Mouse (Mus musculus) T-cell, adult 2 months (primary cell): ENCODE data around the gene Ccdc85c.
A peak's percentile ranks its signal among the peaks of the same experiment; 100 is the strongest.

Experiments used
- DNase-seq: peaks from one replicate; pipeline ENCODE4 v3.0.0; 2022; ENCODE audit warnings: low spot score

Gene Ccdc85c

DNA sequence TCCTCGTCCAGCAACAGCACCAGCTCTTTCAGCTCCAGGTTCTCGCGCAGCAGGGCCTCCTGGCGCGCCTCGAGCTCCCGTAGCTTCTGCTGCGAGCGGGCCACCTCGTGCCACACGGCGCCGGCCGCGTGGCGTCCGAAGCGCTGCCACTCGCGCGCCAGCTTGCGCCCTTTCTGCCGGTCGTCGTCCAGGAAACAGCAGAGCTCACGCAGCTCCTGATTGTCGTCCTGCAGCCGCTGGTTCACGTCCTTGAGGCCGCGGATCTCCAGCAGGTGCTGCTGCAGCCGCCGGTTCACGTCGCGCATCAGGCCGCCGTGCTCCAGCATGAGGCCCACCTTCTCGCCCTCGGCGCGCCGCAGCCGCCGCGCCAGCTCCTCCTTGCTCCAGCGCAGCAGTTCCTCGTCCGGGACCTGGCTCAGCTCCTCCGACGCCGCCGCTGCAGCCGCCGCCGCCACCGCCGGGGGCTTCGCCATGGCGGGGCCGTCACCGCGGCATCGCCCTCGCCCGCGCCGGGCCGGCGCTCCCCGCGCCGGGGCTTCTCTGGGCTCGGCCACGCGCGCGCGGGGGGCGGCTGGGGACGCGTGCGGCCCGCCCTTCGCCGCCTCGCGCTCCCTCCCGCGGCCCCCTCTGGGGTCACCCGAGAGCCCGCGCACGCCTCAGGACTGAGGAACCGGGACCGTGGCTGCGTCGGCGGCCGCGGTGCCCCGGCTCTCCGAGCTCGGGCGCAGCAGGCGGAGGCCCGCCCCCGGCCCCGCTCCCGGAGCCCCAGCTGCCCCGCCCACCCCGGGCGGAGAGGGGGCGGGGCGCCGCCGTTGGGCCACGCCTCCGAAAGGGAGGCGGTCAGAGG is at the start of gene Ccdc85c:
Gene Ccdc85c (minus strand): TSS at position 765 of the 847 bp plus-strand sequence.
- DNase-seq, result peak; percentile 59

DNA sequence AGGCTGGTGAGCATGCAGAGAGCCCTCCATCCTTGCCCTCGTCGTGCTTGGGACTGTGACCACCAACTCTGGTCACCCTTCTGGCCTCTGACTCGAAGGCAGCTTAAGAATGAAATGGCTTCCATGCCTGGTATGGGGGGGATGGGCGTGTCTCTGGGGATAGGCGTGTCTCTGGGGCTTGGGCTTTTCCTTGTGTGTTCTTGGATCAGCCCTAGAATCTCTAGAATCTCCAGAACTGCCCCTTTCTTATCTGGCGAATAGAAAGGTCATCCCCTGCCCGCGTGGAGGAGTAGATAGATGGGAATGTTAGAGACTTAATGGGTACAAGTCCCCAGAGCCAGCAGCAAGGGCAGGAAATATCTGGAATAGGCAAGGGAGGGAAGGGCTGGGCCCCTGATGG is 44.9 kb upstream of the Ccdc85c start:
- no peak for DNase-seq

DNA sequence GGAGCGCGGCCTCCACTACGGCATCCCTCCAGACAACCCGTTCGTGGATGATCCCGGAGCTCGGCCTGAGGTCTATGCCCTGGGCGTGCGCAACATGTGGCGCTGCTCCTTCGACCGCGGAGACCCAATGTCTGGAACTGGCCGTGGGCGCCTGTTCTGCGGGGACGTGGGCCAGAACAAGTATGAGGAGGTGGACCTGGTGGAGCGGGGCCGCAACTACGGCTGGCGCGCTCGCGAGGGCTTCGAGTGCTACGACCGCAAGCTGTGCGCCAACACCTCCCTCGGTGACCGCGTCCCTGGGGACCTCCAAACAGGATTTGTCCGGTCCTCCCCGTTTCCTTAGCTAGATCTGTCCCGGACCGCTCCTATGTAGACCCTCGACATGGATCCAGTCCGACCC is 43.3 kb upstream of the Ccdc85c start:
- no peak for DNase-seq

DNA sequence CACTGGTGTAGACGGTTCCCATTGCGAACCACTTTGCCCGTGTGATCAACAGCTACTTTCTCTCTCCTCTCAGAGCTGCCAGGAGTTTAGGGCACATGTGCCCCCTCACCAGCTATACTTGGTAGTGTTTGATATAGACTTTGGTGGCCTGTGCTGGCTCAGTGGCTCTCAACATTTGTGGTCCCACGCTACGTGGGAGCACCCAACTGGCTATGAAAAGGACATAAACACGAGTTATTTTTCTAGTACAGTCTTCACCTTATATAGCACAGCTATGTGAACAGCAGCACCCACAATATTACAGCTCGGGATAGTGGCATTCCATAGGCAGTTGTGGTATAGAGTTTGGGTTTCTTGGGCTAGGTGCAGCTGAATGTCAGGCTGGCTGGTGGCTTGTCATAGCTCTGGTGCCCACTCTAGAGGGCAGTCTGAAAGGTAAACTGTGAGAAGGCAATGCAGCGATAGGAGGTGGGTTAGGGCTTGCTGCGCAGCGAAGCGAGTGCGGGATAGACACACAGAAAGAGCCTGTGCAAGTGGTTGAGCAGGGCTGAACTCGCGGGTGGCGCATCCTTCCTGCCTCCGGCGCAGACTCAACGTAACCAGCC is 42.7 kb upstream of the Ccdc85c start:
- DNase-seq, result no peak

DNA sequence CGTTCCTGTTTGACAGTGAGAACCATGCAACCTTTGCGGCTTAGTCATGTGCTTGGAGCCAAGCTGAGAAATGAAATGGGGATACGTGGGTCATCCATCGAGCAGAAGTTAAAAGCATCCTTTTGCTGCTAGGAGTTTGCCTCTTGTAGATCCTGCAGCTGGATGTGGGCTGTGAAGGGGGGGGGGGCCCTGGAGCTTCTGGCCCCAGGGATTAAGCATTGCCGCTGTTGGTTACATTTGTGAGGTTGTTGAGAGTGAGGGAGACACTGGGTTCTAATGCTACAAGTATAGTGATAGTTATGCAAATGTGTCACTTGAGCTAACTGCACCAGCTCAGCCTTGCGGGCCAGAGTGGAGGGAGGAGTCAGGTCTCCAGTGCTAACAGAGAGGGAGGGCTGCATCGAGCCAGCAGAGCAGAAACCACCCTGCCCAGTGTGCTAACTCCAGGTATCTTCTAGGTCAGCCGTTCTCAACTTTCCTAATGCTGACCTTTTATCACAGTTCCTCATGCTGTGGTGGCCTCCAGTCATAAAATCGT is 42.0 kb upstream of the Ccdc85c start:
- DNase-seq, result no peak

DNA sequence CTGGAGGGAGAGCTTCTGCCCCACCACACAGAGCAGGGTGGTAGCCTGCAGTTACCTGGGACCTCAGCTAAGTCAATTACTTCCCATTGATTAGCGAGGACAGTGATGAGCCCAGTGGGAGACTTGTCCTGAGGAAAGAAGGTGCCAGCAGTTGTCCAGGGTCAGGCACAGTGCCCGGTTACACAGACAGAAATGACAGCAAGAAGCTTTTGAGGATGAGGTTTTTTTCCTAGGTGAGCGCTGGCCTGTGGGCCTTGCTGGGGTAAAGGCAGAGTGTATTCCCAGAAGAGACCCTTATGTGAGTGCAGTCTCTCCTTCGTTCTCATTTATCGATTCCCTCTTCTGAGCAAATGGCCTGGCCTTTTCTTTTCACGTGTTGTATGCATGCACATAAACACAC is 41.4 kb upstream of the Ccdc85c start:
- no peak for DNase-seq

DNA sequence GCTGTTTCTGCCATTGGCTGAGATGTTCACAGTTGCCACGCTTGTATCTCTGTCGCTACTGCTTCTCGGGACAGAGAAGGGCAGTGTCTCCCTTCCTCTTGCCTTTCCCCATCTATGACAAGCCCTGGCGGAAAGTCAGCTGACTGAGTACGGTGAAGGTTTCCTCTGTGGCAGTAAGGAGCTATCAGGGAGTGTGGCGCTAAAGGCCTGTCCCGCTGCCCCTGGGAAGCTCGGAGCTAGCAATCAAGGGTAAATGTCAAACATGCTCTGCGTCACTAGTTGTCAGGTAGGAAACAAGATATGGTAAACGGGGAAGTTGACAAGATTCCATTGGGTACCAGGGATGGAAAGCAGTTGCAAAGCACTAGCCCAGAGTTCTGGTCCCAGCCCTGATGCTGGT is 40.6 kb upstream of the Ccdc85c start:
- DNase-seq, result no peak

DNA sequence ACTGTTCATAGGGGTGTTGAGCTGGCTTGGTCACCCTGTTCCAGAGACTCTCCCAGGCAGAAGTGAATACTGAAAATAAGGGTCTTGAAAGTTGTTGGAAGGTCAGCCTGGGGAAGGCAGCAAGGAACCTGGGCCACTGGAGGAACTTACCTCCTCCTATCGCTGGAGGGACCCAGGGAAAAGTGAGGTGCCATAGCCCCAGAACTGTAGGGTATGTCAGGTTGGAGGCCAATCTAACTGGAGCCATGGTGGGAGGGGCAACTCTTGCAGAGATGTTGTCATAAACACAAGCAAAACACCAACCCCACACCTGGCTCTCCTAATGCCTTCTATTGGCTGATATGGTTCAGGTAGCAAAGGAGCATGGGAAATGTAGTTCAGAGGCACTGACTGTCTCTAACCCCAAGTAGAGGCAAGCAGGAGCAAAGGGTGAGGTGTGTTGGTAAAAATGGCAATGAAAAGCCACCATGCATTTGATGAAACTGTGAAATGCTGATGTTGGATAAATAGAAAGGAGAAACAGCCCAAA is 38.1 kb upstream of the Ccdc85c start:
- DNase-seq, result no peak

DNA sequence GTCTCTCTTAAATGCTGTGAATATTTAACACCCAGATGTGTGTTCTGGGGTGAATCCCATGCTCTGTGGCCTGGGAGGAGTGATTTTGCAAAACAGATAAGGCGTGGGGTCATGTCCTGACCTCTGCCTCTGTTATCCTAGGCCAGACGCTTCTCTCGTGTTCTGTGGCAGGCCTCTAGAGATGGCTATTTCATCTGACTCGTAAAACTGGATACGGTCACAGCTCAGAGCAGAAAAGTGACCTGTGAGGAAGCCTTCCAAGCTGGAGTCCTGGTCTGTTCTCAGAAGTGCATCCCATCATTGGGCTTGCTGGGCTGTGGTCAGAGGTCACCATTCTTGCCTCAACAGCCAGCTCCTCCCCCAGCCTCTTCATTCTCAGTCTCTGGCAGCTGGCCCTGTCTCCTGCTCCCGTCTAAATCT is 37.2 kb upstream of the Ccdc85c start:
- DNase-seq, result no peak

DNA sequence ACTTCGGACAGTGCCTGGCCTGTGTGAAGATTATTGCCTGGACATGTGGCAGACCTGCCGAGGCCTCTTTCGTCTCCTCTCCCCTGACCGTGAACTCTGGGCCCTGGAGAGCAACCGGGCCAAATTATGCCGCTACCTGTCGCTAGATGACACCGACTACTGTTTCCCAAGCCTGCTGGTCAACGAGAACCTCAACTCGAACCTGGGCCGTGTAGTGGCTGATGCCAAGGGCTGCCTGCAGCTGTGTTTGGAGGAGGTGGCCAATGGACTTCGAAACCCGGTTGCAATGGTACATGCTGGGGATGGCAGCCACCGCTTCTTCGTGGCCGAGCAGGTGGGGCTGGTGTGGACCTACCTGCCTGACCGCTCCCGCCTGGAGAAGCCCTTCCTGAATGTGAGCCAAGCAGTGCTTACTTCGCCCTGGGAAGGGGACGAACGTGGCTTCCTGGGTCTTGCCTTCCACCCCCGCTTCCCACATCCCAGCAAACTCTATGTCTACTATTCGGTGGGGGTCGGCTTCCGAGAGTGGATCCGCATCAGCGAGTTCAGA is 36.6 kb upstream of the Ccdc85c start:
- no peak for DNase-seq

DNA sequence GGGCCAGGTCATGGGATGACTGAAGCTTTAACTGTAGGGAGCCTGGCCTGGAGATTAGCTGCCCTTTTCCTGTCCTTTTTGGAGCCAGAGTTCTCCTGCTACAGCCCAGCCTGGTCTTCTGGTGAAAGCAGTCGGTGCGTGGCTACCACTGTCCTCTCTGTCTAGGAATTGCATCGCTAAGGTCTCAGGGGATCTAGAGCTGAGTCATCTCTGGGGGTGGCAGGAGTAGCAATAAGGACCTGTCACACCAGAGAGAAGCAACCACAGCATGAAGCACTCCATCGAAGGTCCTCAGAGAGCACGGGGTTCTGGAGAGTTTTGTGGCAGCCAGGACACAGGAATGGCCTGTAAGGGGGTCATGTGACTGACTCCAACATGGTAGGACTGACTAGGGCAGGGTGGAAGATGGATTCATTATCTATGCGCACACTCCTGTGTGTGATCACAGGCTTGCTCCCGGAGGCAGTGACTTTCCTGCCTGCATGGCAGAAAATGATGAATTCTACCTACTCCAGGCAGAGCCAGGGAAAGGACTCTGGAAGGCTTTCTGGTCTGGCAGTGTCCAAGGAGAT is 35.3 kb upstream of the Ccdc85c start:
- no peak for DNase-seq

DNA sequence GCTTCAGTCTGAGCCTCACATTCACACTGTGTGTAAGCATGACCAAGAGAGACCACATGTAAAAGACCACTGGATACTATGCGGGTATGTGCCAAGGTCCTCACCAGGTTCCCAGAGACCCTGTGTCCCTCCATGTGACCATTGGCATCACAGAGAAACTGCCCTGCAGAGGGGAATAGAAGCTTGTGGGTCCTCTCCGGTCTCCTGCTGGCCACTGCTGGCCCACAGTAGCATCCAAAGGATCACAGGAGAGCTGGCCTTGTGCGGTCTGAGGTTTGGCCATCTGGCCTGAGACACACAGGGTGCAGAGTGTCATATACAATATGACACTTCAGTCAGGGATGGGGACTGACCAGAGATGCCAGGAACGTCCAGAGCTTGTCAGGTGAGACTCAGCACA is 34.8 kb upstream of the Ccdc85c start:
- DNase-seq, result no peak

DNA sequence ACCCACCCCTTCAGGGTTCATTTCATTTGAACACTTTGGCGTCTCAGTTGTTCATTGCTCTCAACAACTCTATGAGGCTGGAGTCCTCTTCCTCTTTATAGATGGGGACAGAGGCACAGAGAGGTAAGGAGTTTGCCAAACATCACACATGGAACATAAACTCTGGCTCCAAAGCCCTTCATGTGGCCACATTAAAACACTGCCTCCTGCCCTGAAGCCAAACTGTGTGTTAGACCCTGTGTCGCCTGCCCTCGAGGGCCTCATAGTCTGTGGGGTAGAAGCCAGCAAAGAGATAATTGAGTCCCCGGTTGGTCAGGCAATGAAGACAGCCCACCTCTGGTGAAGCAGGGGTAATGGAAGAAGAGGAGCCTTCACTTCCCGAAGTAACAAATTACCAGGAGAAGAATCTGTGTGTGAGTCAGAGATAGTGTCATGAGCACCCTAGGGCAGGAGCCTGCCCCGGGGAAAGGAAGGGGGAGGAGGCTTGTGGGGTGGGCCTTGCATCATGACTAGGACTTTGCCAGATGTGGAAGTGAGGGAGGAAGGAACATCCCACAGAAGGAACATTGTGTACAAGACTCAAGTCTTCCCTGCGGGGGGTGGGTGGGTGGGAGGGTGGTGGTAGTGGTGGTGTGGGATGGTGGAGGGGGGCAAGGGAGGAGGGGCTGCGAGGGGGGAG is 34.0 kb upstream of the Ccdc85c start:
- DNase-seq, result no peak

DNA sequence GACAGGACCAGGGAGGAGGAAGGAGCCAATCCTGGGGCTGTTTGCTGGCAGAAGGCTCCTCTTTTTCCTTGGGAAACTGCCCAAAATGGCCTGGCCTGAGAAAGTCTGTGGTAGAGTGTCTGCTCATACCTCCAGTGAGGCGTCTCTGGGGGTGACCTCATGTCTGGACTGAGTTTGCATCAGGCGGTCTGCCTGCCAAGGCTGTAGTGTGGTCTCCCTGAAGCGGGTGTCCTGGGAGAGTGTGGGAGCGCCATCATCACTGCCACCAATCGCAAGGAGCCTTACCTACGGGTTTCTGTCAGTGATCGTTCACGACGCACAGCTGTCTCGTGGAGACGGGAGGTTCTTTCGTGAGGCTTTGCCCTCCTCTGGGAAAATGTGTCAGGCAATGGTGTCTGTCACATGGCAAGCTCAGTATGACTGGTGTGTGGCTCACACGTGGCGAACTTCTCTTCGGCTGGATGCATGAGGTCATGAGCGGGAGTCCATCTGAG is 33.2 kb upstream of the Ccdc85c start:
- no peak for DNase-seq

DNA sequence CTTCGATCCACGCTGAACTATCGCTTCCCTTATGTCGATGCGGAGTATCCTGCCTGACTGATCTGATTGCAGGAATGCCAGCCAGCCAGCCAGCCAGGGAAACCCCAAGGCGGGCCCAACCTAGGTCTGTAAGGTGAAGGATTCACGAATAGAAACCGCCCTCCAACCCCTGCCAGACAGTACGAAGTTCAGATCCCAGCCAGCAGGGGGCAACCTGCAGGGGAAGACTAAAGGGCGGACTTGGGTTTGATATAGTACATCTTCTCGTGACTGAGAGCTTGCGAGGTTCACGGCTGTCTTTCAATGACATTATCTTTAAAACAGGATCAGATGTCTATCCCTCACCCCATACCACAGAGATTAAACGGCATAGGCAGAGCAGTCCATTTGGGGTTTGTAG is 32.3 kb upstream of the Ccdc85c start:
- DNase-seq, result peak; percentile 22

DNA sequence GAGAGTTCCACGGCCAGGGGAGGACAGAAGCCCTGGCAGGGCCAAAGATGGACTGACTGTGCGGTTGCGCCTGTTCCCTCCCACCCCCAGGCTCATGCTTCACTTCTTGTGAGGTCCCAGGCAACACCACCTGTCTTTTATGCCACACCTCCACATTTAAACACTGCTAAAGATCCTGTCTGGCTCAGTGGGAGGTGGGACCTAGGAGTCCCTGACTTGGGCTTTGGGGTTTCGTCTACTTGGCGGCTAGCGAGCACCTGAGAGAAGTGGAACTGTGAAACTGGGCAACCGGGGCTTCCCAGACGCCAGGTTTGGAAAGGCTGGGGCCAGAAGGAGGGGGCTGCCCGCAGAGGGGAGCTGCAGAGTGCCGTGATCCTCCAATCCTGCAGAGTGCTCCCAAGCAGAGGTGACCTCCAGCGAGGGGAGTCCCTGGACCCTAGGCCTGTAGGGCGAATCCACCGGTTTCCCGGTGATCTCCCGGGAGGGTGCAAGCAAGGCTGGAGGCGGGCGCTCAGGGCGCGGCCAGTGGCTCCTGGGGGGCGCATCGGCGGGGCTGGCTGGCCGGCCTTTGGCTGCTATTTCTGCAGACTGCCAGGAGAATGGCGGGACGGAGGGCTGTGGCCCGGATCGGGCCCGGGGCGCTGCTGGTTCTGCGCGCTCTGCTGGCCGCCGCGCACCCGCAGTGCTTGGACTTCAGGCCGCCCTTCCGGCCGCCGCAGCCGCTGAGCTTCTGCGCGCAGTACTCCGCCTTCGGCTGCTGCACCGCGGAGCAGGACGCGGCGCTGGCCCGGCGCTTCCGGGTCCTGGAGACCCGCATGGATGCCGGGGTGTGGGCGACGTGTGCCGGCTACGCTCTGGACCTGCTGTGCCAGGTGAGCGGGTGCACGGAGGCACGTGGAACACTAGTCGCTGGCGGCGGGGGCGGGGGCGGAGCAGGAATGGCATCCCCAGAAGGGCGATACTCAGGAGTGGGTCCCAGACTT is 30.9 kb upstream of the Ccdc85c start, which contains the start of gene Hhipl1:
Gene Hhipl1 (plus strand): TSS at position 459 of the 983 bp plus-strand sequence.
- DNase-seq, result no peak

DNA sequence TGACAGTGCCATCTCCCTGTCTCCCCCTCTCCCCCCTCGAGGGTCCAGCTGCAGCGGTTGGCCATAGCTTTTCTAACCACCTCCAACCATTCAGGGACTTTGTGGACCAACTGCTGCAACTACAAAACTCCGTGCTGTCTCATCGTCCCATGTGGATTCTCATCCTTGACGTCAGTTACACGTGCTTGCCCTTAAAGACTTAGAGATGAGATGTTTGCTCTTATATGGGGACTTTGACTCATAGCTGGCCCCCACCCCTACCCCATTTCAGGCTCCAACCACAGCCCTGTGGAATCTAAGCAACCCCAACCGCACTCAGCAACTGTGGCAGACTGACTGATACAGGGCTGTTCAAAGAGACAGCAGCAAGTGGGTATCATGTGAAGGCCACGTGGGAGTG is 29.9 kb upstream of the Ccdc85c start:
- DNase-seq, result no peak

DNA sequence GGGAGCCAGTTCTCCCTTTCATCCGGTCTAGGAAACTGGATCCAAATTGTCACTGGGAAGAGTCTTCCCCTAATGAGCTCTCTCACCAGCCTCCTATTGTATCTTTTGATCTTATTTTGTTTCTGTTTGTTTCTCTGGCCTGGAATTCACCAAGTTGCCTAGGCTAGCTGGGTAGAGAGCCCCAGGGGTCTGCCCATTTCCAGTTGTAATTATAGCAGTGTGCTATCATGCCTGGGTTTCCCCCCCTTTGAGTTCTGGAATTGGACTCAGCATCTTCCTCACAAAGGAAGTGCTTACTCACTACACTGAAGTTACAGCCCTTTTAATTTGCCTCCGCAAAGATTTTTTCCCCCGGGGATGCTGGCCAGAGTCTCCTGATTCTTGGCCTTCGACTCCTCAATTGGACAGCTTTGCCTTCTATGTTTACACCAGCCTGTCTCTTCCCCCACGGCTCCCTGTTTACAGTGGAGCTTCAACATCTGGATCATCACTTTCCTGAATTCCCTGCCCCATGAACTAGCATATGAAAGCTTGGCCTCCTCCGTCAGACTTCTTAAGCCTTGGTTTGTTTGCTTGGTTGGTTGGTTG is 28.6 kb upstream of the Ccdc85c start:
- no peak for DNase-seq

DNA sequence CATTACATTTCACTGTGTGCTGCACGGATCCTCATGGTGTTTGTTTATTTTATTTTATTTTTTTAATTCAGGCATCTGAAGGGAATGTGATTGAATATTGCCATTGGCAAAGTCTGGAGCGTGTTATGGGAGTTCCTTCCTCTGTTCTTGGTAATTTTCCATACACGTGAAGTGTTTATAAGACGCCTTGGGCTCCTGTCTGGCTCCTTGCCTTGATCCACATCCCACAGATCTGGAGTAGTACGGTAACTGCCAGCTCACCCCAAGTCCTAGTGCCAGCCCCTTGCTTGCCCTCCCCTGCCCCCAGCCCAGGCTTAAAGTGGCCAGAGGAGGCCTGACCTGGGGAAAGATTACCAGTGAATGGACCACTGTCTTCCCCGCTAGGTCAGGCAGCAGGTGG is 25.8 kb upstream of the Ccdc85c start:
- no peak for DNase-seq

DNA sequence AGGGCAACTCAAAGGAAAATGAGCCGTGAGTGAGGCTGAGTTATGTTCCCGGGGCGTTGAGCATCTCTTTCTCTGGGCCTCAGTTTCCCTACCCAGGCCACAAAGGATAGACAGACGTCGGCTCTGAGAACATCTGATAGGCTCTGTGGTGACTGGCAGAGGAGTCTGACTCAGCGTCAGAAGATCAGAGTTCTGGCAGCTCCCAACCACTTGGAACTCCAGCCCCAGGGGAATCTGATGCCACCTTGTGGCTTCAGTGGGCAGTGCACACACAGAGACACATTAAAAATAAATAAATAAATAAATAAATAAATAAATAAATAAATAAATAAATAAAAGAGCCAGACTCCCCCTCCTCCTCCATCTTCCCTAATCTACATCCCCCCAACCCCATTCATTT is 21.8 kb upstream of the Ccdc85c start:
- DNase-seq, result no peak
